Mouse (Mus musculus): Measurements from ENCODE around the gene Lrmda. TPM values are rescaled to one million over a fixed set of nuclear protein-coding genes. Genes with fewer than 3 reads are reported as not detected.
"Not testable (repeated sequence)": the region's sequence is repeated elsewhere in the genome, so short reads cannot be mapped to it uniquely, and the experiment has no call there.

The Lrmda gene
- polyA plus RNA-seq, 1 experiment from 2014 or later: 0.21 TPM

GRCm38 (mm10) chr14:22577411-22578037, 558.0 kb downstream of the Lrmda start:
- no peak for DNase-seq (ENCODE audit: low spot score)

- peak; percentile 57 for DNase-seq (ENCODE audit: low spot score)
These were observed 558.7 kb downstream of the Lrmda start for GRCm38 (mm10) chr14:22578224-22578623.

GRCm38 (mm10) chr14:22578986-22579385, 559.5 kb downstream of the Lrmda start:
- no peak for DNase-seq (ENCODE audit: low spot score)

GRCm38 (mm10) chr14:22582065-22582464, 562.6 kb downstream of the Lrmda start:
- no peak for DNase-seq (ENCODE audit: low spot score)

- no peak for DNase-seq (ENCODE audit: low spot score)
These were observed 566.8 kb downstream of the Lrmda start for GRCm38 (mm10) chr14:22586281-22586680.

GRCm38 (mm10) chr14:22586796-22587195, 567.3 kb downstream of the Lrmda start:
- DNase-seq (ENCODE audit: low spot score): no peak

GRCm38 (mm10) chr14:22587285-22587957, 567.9 kb downstream of the Lrmda start:
- no peak for DNase-seq (ENCODE audit: low spot score)

- DNase-seq (ENCODE audit: low spot score): no peak
These were observed 568.4 kb downstream of the Lrmda start for GRCm38 (mm10) chr14:22587958-22588296.

GRCm38 (mm10) chr14:22588394-22588793, 568.9 kb downstream of the Lrmda start:
- not testable (repeated sequence) for DNase-seq (ENCODE audit: low spot score)

- no peak for DNase-seq (ENCODE audit: low spot score)
These were observed 570.1 kb downstream of the Lrmda start for GRCm38 (mm10) chr14:22589503-22590215.

GRCm38 (mm10) chr14:22591186-22591585, 571.7 kb downstream of the Lrmda start:
- DNase-seq (ENCODE audit: low spot score): no peak

- DNase-seq (ENCODE audit: low spot score): no peak
These were observed 578.0 kb downstream of the Lrmda start for GRCm38 (mm10) chr14:22597508-22597907.

- no peak for DNase-seq (ENCODE audit: low spot score)
These were observed 579.1 kb downstream of the Lrmda start for GRCm38 (mm10) chr14:22598638-22599037.

GRCm38 (mm10) chr14:22600166-22600565, 580.7 kb downstream of the Lrmda start:
- no peak for DNase-seq (ENCODE audit: low spot score)

- DNase-seq (ENCODE audit: low spot score): no peak
These were observed 582.8 kb downstream of the Lrmda start for GRCm38 (mm10) chr14:22602308-22602707.

GRCm38 (mm10) chr14:22608599-22608998, 589.1 kb downstream of the Lrmda start:
- DNase-seq (ENCODE audit: low spot score): no peak

- no peak for DNase-seq (ENCODE audit: low spot score)
These were observed 590.0 kb downstream of the Lrmda start for GRCm38 (mm10) chr14:22609261-22610245.

GRCm38 (mm10) chr14:22611011-22611410, 591.5 kb downstream of the Lrmda start:
- no peak for DNase-seq (ENCODE audit: low spot score)

GRCm38 (mm10) chr14:22620191-22620590, 600.7 kb downstream of the Lrmda start:
- DNase-seq (ENCODE audit: low spot score): no peak

GRCm38 (mm10) chr14:22621941-22622340, 602.4 kb downstream of the Lrmda start:
- DNase-seq (ENCODE audit: low spot score): no peak

GRCm38 (mm10) chr14:22627105-22627829, 607.8 kb downstream of the Lrmda start:
- no peak for DNase-seq (ENCODE audit: low spot score)
